Mouse (Mus musculus) heart, adult 8-10 months (tissue): ENCODE measurements at regions not wholly inside any gene's neighbourhood (a gene's known extent, or its start where the extent isn't known, plus 50 kb on each side); places are given as distances from the start of the nearest gene placed in this dataset.
A peak's percentile ranks its signal among the peaks of the same experiment; 100 is the strongest.
"Not testable (repeated sequence)": the region's sequence is repeated elsewhere in the genome, so short reads cannot be mapped to it uniquely, and the experiment has no call there.

Source experiments
- DNase-seq: peaks from one replicate; pipeline ENCODE4 v3.0.0; 2022; ENCODE audit warnings: low spot score

DNA sequence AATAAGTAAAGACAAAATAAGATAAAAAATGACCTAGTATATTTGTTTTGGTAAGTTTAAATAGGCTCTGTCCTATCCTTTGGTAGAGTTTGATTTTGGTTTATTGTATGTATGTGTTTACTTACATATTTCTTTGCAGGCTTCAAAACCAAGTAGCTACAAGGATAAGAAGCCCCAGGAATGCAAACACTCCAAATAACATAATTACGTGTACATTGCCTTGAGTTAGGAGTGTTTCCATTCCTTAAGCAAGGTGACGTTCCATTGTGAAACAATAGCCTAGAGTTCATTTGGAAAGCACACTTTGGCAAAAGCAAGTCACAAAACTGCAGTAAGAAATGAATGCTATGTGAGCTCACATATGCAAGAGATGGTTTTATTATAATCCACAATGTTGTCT is 404.2 kb downstream of the 1190002N15Rik start:
- DNase-seq = no peak

DNA sequence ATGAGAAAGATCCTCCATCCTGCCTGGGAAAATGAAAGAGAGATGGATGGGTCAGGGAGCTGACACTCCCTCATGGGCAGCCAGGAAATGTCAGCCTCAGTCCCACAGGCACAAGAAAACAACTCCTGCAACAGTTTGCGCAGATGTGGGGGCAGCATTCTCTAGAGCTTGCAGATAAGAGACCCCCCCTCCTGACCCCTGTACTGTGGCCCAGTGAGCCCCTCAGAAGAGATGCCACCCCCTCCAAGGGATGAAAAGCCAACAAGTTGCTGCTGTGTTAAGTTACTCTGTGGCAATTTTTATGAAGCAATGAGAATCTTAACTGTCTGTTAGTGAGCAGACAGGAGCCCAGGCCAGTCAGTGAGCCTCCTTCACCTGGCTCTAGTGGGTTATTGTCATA is 406.5 kb downstream of the 1190002N15Rik start:
- DNase-seq = no peak

DNA sequence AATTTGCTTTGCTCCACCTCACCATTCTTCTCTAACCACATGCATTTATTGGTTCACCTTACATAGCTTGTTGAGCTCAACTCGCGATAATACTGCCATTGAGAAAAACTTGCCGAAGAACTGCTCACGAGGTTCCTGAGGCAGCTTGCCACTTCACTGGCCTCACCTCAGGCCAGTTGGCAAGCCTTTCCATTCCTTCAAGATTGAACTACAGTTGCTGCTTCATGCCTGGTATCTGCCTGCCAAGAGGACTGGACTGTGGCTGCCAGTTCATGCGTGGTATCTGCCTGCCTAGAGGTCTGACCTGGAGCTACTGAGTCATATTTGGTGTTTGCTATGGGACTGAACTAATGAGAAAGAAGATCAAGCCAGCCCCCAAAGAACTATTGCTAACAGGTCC is 420.9 kb downstream of the 1190002N15Rik start:
- peak; percentile 2 for DNase-seq

DNA sequence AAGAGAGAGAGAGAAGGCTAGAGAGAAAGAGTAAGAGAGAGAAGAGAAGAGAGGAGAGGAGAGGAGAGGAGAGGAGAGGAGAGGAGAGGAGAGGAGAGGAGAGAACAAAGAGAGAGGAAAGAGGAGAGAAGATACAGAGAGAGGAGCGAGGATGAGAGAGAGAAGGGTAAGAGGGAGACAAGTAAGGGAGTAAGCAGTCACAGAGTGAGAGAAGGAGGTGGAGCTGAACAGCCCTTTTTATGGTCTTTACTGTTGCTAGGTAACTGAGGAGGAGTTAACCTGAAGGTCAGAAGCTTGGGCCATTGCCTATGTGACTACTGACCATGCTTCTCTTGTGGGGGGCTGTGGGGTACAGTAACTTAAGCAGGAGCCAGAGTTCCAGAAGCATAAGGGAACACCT is 430.2 kb downstream of the 1190002N15Rik start:
- not testable (repeated sequence) for DNase-seq

DNA sequence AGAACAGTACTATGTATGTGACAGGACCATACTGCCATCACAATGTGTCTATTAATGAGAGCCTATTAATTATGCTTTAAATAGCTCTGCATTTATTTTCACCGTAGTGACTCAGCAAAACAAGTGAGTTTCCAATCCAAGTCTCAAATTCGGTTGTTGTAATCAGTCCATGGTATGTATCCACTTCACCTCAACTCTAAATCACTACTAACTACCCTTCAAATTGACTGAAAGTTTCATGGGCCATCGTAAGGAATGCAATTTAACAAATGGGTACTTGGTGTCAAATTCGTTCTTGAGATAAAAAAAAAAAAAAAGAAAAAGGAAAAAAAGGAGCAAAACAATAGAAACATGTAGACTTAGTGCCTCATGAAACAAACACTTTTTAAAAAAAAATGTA is 433.2 kb downstream of the 1190002N15Rik start:
- DNase-seq = no peak

DNA sequence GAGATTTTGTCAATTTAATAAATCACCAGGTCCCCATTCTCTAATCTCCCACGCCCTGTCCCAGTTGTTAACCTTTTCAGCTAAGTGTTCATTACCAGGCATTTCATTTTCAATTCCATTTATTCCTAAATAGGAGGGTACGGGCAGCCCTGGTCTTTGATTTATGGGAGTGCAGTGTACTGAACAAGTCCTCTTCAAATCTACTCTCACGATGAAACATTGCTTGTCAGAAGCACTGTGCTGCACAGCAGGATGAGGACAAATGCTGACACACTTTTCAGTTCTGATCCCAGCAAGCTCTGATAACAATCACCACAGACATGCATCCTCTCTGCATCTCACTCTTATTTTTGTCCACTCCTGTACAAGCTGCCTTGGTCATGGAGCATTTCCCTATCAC is 435.9 kb downstream of the 1190002N15Rik start:
- no peak for DNase-seq

DNA sequence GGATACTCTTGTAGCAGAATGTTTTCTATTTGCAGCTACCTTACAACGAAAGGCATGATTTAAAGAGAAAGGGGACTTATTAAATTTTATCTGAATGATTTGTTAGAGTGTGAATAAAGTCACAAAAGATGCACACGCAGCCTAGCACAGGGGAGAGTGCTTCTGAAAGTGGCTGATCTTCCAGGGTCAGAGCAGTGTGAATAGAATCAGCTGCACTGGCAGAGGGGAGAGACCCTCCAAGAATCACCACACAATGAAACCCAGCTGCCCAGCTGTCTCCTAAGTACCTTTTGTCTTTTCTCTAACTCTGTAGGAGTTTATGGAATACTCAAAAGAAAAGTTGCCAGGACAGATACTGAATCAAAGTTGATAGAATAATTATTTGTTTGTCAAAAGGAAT is 443.1 kb downstream of the 1190002N15Rik start:
- no peak for DNase-seq

DNA sequence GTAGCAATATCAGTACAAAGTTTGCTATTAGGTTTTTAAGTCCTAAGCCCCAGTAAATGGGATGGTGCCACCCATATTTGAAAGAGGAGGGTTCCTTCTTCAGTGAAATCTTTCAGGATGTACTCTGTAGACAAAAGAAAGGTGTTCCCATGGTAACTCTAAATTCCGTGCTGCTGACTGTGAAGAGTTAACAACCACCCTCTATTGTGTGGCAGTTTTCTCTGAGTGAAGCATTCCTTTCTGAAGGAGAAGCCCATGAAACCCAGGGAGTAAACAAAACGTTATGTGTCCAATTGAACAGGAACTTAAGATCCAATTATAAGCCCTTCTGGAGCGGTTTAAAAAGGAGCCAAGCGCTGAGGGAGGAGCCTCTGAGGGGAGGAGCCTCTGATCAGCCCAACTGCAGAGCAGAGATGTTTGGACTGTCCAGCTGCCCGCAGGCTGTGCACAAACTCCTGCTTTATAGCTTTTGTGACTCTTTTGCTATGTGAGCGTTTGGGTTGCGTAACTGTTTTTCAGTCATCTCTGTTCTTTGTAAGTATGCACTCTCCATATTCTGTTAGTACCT is 446.1 kb downstream of the 1190002N15Rik start:
- DNase-seq = no peak

DNA sequence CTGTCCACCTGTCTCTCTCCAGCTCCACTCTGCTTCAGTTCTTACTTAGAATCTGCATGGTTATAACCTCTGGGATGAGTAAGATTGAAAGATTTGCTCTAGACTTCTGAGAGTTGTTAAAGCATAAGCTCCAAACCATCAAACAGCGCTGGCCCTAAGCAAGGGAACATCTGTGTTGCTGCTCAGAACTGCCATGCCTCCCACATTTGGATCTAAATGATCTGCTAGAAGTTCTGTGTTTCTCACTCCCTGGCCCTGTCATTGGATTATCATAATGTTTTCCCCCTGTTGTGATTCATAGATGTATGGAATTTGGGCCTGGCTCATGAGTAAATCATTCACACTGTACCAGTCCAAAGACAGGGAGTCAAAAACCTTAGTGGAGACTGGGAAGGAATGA is 448.1 kb downstream of the 1190002N15Rik start:
- no peak for DNase-seq

DNA sequence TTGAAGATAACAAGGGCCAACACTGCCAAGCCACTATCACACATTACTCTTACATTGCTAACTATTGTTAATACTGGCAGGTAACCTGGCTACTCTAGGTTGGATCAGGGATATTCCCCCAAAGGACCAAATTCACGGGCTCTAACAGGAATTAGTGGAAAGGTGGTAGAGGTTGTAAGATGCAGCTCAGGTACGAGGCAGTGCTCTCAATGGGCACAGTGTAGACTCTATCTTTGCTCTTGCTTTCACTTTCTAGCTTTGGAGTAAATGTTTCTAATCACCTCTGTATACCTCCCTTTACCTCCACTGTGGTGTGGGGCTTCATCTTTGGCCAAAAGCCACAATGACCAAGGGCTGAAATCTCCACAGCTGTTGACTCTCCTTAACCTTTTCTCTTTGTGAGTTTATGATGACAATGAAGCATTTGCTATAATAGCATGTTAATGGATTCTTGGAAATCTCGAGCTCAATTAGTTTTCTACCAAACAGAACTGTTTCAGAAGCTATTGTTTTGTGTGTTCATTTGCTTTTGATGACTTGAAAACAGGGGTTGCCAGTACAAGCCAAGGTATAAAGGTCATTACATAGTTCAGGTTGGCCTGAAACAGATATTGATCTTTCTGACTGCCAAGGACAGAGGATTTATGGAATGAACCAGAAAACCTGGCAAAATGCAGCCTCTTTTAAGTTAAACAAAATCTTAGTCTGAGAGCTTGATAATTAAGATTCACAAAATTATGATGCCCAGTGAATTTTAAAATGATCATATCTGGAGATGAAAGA is 454.1 kb downstream of the 1190002N15Rik start:
- DNase-seq = no peak

DNA sequence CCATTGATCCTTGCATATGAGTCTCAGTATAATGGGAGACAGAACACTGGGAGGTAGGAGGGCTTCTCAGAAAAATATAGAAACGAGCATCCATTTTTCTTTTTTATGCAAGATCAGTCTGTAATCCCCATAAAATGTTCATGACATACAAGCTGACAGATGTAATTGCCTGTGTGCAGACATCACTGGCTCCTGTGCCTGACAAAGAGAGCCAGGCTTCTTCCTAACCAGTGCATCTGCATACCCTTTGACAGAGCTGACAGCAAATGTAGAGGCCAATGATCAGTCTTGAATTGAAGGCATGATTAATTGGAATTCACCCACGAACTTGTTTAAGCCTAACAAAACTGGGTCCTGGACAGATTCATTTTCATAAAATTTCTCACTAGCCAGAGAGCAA is 463.0 kb downstream of the 1190002N15Rik start:
- no peak for DNase-seq

DNA sequence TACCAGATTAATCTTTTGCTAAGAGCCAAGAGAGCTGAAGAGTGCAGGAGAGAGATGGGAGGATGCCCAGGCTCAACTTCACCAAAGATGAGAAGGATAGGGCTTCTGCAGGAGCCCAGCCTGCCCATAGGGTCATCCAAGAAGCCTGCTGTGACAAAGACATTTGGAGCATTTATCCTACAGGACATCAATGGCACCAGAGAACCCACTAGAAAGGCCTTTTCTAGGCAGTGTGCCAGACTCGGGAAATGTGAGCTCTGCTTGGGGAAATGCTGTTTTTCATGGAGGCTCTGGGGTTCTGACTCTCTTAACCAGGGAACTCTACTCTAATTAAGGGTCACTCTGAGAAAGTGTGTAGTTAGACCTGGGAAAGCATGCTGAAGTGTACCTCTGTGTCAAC is 470.8 kb downstream of the 1190002N15Rik start:
- no peak for DNase-seq

DNA sequence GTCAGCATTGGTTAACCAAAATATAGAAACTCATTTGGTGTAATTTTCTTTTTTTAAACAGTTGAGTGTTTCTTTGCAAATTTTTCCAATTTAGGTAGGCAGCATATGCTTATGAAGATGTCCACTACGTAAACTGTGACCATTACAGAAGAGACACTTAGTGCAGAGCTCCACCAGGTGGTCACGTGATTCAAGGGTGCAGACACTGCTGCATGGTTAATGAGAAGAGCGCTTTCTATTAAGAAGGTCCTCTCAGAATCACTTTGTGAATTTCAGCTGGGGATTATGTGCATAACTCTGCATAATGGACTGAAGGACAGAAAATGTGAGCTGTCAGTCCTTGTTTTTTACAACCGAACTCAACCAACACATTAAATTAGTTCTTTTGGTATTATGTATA is 484.7 kb downstream of the 1190002N15Rik start:
- no peak for DNase-seq

DNA sequence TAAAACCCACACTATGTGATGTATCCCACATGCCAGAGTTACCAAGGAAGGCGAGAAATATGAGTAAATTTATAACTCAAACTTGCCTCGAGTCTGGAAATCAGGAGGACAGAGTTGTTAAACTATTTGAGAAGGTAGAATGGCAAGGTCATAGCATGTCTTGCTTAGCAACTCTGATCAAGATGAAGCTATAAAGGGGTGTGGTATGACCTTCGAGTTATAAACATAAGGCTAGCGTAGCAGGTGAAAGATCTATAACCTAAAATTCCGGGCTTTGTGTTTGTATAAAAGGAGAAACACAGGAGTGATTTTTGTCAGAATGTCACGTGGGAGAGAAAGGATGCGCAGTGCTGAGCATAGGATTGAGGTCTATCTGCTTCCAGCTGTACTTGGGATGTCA is 490.0 kb downstream of the 1190002N15Rik start:
- no peak for DNase-seq

DNA sequence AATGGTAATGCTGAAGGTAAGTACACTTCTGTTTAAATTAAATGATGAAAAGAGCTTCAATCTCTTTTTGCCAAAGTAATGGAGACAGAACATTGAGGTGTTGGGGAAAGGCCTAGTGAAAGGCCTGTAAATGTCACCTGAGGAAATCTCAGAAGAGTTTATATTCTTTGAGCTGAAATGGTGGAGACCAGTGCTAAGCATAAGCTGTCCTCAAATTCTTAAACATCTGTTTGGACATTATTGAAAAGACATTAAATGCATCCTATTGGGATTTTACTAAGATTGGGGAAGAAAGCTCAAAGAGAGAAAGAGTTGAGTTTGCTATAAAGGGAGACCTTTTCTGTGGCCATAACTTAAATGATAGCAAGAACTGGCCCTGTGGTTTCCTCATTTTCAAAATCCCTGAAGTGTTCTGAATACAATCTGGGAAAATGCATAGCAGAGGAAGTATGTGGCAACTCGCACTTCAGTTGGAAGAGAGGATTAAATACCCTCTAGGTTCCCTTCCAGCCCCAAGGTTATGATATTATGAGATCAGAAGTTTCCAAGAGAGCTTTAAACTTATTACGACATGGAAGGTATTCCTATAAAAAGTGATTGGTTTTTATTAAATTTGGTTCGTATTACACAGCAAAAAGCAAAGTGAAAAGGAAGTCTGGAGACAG is 492.3 kb downstream of the 1190002N15Rik start:
- no peak for DNase-seq

DNA sequence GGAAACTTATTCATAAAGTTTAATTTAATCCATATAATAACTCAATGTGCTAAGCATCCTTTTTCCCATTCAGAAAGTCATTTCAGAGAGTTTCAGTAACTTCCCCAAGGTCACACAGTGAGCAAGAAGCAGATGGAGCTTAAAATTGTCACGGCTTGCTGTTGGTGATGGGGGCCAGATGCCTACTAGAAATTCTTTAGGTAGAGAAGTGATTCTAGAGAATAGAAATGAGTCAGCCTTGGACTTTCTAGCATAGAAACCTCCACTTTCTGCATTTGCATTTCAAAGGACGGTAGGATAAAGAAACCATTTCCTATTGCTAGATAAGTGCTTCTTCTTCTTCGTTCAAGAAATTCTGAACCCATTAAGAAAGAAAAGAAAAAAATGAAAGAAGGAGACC is 514.1 kb downstream of the 1190002N15Rik start:
- DNase-seq = no peak

DNA sequence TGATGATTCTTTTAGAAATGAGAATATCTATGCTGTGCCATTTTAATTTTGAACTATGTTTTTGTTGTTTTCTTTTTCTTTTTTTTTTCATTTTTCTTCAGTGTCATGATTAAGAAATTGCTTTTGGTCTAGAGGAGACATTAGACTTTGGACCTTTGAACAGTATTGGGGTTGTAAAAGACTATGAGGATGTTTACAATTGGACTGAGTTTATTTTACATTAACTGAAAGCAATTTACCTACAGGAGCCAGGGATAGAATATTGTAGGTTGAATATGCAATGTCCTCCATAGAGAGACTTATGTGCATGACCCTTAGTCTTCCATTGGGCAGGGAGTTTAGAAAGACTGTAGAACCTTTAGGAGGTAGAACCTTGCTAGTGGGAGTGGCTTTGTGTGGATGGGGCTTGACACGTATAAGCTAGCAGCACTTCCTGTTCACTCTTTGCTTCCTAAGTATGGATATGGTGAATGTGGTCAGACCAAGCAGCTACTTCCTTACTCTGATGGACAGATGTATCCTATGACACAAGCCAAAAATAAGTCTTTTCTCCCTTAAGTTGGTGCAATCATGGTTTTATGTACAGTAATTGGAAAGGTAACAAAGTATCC is 516.5 kb downstream of the 1190002N15Rik start:
- no peak for DNase-seq

DNA sequence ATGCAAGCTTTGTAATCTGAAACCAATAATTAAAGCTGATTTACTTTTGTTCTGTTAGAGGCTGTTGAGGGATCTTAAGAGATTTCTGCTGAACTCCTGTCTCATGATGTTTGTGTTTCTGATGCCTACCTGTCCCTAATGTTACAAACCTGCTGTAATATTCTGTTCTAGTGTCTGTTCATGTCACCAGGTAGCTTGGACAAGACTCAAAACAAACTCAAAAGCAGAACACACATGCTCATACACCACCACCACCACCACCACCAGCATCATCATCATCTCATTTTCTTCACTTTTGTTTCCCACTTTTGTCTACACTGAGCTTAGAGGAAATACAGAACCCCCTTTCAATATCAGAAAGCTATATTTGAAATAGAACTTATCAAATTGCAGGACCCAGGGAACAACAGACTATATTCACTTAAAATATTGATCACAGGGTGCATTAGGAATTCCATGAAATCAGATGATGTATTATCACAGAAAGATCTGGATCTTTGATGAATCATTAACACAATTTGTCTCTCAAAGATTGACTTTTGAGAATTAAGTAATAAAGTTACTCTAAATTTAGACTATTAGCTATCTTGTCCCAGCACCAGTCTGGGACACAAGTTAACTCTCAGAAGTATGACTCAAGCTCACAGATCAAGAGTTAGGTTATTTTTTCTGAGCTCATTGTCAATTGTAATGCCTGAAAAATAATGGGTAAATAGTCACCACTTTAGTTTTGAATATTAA is 521.0 kb downstream of the 1190002N15Rik start:
- no peak for DNase-seq

DNA sequence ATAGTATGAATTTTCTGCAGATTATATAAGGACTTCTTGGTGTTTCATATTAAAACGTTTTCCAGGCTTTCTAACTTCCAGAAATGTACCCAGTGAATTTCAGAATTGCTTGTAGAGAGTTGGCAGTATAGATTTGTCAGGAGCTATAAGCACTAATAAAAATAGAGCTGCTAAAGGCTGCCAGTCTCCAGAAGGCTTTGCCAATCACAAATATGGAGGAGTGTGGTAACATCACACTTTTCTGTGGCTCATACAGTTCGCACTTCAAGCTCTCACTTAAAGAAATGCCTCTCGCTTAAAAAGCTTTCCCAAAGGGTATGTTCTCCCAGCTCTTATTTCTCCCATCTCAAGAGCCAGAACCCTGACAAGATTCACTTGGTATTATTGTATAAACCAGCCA is 545.7 kb downstream of the 1190002N15Rik start:
- DNase-seq = no peak

DNA sequence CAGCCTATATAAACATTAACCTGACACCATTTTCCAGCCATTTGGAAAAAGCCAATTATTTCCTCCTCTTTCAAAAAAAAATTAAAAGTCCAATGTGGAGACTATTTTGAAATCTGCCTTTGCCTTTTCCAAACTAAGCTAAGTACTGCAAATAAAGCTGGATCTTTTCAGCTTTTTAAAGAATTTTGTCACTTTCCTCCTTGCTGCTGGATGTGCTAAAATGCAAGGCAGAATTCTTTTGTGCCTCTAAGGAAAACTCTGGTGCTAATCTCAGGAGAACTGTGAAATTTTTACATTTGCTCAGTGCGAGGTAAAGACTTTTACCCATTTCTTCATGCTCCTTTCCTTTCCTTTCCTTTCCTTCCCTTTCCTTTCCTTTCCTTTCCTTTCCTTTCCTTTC is 546.7 kb downstream of the 1190002N15Rik start:
- no peak for DNase-seq

DNA sequence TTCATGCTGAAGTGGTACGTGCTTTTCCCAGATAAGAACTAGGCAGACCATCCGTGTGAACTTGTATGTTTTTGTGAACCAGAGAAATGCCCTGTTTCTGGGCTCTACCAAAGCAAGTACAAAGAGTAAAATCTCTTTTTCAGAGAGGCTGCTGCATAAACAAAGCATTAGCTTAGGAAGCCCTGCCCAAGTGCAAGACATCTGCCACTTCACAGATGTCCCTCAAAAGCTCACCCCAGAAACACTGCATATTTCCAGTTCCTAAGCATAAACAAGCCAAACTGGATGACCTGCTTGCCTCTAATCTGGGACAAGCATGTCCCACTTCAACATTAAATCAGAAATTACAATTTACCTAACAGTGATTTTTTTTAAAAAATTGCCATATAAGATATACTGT is 556.7 kb downstream of the 1190002N15Rik start:
- no peak for DNase-seq

DNA sequence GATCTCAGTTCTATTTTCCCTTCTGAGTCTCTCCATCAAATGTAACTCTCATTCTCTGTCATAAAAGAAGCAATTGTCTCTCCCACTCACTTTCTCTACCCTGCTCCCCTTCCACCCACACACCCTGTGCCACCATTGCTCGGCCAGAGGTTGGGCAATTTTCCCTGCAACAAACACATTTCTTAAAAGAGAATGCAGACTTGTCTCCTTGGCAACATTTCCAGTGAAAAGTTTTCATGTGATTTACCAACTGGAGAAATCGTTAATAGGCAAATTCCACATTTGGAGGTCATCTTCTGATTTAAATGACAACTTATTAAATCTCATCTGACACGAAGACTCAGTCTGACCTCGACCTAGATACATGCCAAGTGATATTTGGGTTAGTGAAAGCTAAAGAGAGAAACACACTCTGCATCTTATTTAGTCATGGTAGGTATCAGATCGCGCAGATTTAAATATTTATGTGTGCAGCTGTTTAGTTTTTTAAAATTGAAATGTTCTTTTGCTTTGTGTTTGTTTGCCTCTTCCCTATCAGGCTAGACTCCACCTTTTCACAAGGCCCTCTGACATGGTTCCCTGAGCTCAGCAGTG is 568.1 kb downstream of the 1190002N15Rik start:
- DNase-seq = no peak
